Mouse (Mus musculus) kidney, embryonic 16.5 days (tissue): ENCODE measurements at regions not wholly inside any gene's neighbourhood (a gene's known extent, or its start where the extent isn't known, plus 50 kb on each side); places are given as distances from the start of the nearest gene placed in this dataset.
A peak's percentile ranks its signal among the peaks of the same experiment; 100 is the strongest.

ENCODE experiments used
- ATAC-seq: fragments of 200-750 bp; cut with Nextera tagmentation; 2 replicates; pipeline ENCODE4 v1.8.0; 2017; ENCODE audit warnings: moderate TSS enrichment; ENCODE audit not compliant: low FRiP score, low TSS enrichment
- H3K27ac ChIP-seq: fragments of 300-500 bp; sonication (generic); 2 replicates; pipeline ENCODE4 v1.5.1; 2014; ENCODE audit warnings: low read length
- H3K27me3 ChIP-seq: fragments of 300-500 bp; sonication (generic); 2 replicates; pipeline ENCODE4 v1.6.1; 2014; ENCODE audit warnings: low read length, control low read depth, mixed read lengths; ENCODE audit not compliant: insufficient read depth
- H3K36me3 ChIP-seq: fragments of 300-500 bp; sonication (generic); 2 replicates; pipeline ENCODE4 v1.6.1; 2014; ENCODE audit warnings: low read length, control low read depth, mixed read lengths; ENCODE audit not compliant: insufficient read depth
- H3K4me1 ChIP-seq: fragments of 300-500 bp; sonication (generic); 2 replicates; pipeline ENCODE4 v1.6.1; 2014; ENCODE audit warnings: low read length, control low read depth, mixed read lengths; ENCODE audit not compliant: insufficient read depth
- H3K4me2 ChIP-seq: fragments of 300-500 bp; sonication (generic); replicated peaks from 2 replicates; pipeline ENCODE4 v1.6.1; 2014; ENCODE audit warnings: low read depth, low read length
- H3K4me3 ChIP-seq: fragments of 300-500 bp; sonication (generic); 2 replicates; pipeline ENCODE4 v1.5.1; 2014; ENCODE audit warnings: mild to moderate bottlenecking, low read length
- H3K9ac ChIP-seq: fragments of 300-500 bp; sonication (generic); replicated peaks from 2 replicates; pipeline ENCODE4 v1.6.1; 2014; ENCODE audit warnings: low read length
- H3K9me3 ChIP-seq: fragments of 300-500 bp; sonication (generic); 2 replicates; pipeline ENCODE4 v1.6.1; 2016; ENCODE audit warnings: low read length, control low read depth
- WGBS: fragments of 180-500 bp; shearing (Covaris S2); extraction: QIAGEN DNeasy Blood & Tissue Kit; methylation state at CpG from one replicate; pipeline ENCODE4 v1.1.7; 2014; 5-methylcytosine and 5-hydroxymethylcytosine counted together

DNA sequence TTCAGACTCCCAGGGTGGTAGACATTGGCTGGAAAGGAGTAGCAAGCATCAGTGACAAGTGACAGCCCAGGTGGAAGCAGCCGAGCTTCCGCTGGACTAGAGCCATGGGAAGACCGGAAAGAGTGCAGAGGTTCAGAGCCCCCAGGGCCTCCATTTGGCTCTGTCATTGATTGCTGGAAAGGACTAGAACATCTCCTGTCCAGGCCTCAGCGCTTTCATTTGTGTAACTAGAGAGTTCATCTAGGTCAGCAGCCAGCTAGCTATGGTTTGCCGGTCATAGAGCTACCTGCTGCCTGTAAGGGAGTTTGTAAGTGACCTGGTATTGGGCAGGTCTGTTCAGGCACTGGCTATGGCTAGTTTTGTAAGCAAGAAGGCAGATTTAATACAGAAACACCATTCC lies 134.3 kb downstream of the Gm10260 start:
- ATAC-seq: no peak
- H3K4me1 ChIP-seq: no peaks in the 10 kb centered on the region
- no peaks in the 10 kb centered on the region for H3K27me3 ChIP-seq
- no peaks in the 10 kb centered on the region for H3K9me3 ChIP-seq
- WGBS: 79% methylated on average over 5 of the region's 5 CpGs
- H3K9ac ChIP-seq: no peak overlapping the region
- no peak overlapping the region for H3K27ac ChIP-seq
- no peaks in the 10 kb centered on the region for H3K36me3 ChIP-seq
- no peak overlapping the region for H3K4me3 ChIP-seq
- no peak overlapping the region for H3K4me2 ChIP-seq

DNA sequence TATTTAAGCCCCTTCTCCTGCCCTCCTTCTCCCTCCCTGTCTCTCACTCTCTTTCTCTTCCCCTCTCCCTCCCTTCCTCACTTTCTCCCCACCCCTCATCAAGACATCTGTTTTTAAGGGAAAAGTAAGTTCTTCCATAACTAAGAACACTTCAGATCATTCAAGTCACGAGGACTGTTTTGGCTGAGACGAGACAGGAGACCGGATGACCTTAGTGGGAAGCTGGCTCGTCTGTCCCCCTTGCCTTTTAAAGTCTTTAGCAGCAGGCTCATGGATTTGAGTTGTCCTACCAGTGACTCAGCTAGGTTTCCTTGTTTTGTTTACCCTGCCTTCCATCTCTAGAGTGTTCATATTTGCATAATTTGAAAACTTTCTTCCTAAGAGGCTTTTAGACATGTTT lies 135.0 kb downstream of the Gm10260 start:
- no peaks in the 10 kb centered on the region for H3K4me1 ChIP-seq
- WGBS: 64% methylated on average over 4 of the region's 4 CpGs

DNA sequence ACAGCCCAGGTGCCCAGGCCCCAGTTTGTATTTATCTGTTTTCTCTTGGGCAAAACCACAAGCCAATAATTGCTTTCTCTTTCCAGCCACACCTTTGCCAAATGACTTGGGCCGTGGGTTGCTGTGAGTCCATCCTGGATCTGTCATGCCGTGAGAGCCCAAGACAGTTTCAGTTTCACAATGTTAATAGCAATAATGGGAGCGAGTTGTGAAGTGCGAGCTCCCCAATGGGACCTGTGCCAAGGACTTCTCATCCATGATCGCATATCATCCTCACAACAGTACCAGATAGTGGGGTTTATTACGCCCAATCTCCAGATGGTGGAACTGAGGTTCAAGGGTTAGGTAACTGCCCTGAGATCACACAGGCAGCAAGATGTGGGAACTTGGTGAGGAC lies 142.2 kb downstream of the Gm10260 start:
- Histone ChIP-seq H3K36me3 (no peaks in the 10 kb centered on the region), H3K4me1 (peaks cover 11% of the 10 kb centered on the region), H3K4me3 (no peak overlapping the region), H3K4me2 (no peak overlapping the region), H3K27me3 (no peaks in the 10 kb centered on the region), H3K9me3 (no peaks in the 10 kb centered on the region), H3K27ac (peak overlapping the region; percentile 55), H3K9ac (no peak overlapping the region)
- no peak for ATAC-seq
- 51% methylated on average over 6 of the region's 6 CpGs for WGBS

More for the DNA sequence above, 135.0 kb downstream of the Gm10260 start:
- H3K27me3 ChIP-seq: no peaks in the 10 kb centered on the region
- ATAC-seq: no peak
- no peaks in the 10 kb centered on the region for H3K9me3 ChIP-seq
- no peak overlapping the region for H3K4me2 ChIP-seq
- H3K9ac ChIP-seq: no peak overlapping the region
- H3K4me3 ChIP-seq: no peak overlapping the region
- no peaks in the 10 kb centered on the region for H3K36me3 ChIP-seq
- no peak overlapping the region for H3K27ac ChIP-seq

DNA sequence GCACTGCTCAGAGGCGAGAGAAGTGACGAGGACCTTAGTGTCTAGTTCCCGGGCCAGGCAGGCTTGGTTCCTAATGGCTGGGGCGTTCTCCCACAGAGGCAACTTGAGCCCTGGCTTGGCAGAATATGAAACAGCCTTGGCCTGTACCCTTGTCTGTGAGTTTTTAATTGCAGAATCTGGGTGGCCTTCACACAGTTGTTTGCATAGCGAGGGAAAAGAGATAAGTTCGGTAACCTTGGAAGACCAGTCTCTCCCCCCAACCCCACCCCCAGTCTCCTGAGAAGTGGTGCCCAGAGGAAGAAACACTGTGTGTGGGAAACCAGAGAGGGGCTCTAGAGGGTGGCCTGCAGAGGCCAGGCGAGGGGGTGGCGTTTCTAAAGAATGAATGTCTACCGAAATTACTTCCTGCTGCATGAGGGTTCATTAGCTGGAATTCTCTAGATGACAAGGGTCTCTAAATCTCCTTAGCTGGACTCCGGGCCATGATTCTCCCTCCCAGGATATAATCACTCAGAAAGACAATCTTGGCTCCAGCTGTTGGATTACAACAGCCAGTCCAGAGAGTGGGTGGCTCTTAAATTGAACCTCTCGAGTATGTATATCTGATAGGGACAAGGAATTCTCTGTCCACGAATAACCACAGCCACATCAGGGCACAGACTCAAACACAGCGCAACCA lies 142.8 kb downstream of the Gm10260 start:
- 23% methylated on average over 13 of the region's 13 CpGs for WGBS
- ATAC-seq: peak; percentile 95
- Histone ChIP-seq H3K27ac (peak overlapping the region; percentile 55), H3K4me1 (peaks cover 11% of the 10 kb centered on the region), H3K9me3 (no peaks in the 10 kb centered on the region), H3K4me2 (no peak overlapping the region), H3K9ac (no peak overlapping the region; the same call in 1 of the 2 replicates), H3K27me3 (no peaks in the 10 kb centered on the region), H3K4me3 (no peak overlapping the region), H3K36me3 (no peaks in the 10 kb centered on the region)

DNA sequence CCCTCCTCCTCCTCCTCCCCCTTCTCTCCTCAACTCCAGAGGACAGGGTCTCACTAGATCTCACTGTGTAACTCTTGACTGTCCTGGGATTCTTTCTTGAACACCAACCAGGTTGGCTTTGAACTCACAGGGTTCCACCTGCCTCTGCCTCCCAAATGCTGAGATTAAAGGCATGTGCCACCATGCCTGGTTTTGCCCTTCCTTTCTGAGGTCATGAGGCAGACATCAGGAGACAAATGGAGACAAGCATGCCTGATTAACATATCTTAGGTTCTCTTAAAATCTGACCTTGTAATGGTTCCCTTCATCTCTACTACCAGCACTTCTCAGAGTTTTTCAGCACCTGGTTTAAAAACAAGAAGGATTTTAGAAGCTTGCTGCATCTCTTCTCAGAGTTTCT lies 143.5 kb downstream of the Gm10260 start:
- Histone ChIP-seq H3K4me3 (no peak overlapping the region), H3K27me3 (no peaks in the 10 kb centered on the region), H3K4me2 (no peak overlapping the region), H3K4me1 (peaks cover 11% of the 10 kb centered on the region), H3K9ac (no peak overlapping the region), H3K36me3 (no peaks in the 10 kb centered on the region), H3K27ac (peak overlapping the region; percentile 55), H3K9me3 (no peaks in the 10 kb centered on the region)
- no peak for ATAC-seq

DNA sequence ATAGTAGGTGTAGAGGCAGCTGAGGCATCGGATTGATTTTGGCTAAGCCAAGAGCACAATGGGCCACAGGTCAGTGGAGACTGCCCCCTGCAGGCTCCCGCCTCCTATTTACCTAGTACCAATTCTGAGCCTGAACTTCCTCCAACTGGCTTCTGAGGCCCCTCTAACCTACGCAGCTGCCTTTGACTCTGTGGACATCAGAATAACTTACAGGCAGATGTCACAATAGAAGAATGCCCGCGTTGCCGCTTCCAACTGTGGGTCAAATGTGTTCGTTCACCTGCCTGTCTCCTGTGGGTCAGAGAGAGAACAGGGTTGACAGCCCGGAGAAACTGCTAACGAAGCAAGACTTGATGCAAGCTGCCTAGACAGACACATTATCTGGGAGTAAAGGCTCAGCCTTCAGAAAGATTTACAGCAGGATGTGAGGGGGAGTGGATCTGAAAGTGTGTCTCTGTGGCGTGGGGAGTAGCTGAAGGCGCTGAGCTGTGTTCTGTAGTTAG lies 153.2 kb downstream of the Gm10260 start:
- Histone ChIP-seq H3K4me1 (peaks cover 30% of the 10 kb centered on the region), H3K9ac (no peak overlapping the region; the same call in 1 of the 2 replicates), H3K27me3 (no peaks in the 10 kb centered on the region), H3K4me2 (peak overlapping the region; percentile 25), H3K4me3 (no peak overlapping the region), H3K36me3 (no peaks in the 10 kb centered on the region), H3K9me3 (no peaks in the 10 kb centered on the region), H3K27ac (peak overlapping the region; percentile 62; the same call in 1 of the 2 replicates)
- 11% methylated on average over 11 of the region's 11 CpGs for WGBS
- peak; percentile 93 for ATAC-seq

DNA sequence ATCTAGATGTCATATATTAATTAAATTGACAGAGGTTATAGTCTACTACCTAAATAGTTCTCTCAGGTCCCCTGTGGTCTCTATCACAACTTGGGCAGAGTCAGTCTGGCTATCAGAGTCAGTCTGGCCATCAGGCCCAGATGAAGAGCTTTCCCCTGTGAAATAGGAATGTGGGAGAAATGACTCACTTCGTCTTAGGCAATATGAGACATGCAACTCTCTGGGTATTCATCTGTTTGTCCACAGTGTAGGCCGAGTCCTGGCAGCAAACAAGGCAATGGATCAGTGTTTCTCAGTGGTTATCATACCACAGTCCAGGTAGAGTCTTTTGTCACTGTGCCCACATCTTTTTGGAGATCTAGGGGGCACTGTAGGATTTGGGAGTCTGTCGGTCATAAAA lies 156.0 kb downstream of the Gm10260 start:
- no peak overlapping the region for H3K9ac ChIP-seq
- ATAC-seq: no peak
- H3K27me3 ChIP-seq: no peaks in the 10 kb centered on the region
- peaks cover 48% of the 10 kb centered on the region for H3K4me1 ChIP-seq
- WGBS: 70% methylated on average over 3 of the region's 3 CpGs
- no peaks in the 10 kb centered on the region for H3K36me3 ChIP-seq
- no peak overlapping the region for H3K4me2 ChIP-seq
- H3K9me3 ChIP-seq: no peaks in the 10 kb centered on the region
- H3K27ac ChIP-seq: no peak overlapping the region
- H3K4me3 ChIP-seq: no peak overlapping the region

DNA sequence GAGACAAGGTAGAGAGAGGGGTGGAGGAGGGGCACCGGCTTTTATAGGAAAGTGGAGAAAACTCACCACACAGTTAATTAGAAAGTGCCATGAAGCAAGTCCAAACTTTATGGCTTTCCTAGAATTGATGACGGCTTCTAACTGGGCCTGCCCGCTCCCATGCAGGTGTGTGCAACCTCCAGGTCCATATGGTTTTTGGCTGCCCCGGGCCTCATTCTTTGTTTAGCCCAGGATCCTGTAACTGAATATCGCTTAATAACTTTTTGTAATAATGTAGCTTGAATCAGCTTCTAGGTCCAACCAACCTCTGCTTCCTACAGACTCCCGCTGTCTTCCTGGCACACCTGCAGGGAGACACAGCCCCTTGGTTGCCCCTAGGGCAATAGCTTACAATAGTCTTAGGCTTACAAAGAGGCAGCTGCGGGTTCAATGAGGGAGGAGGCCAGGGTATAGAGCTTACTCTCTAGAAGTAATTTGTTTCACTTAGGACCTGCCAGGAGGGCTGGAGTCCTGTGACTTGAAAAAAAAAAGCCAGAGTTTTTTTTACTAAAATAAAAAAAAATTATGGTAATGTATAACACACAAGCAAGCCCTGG lies 159.2 kb downstream of the Gm10260 start:
- Histone ChIP-seq H3K4me3 (no peak overlapping the region), H3K9ac (no peak overlapping the region), H3K4me2 (no peak overlapping the region), H3K36me3 (no peaks in the 10 kb centered on the region), H3K27ac (peak overlapping the region; percentile 74; the same call in 1 of the 2 replicates), H3K4me1 (peaks cover 47% of the 10 kb centered on the region), H3K27me3 (no peaks in the 10 kb centered on the region), H3K9me3 (no peaks in the 10 kb centered on the region)
- WGBS: 45% methylated on average over 7 of the region's 7 CpGs
- ATAC-seq: no peak

DNA sequence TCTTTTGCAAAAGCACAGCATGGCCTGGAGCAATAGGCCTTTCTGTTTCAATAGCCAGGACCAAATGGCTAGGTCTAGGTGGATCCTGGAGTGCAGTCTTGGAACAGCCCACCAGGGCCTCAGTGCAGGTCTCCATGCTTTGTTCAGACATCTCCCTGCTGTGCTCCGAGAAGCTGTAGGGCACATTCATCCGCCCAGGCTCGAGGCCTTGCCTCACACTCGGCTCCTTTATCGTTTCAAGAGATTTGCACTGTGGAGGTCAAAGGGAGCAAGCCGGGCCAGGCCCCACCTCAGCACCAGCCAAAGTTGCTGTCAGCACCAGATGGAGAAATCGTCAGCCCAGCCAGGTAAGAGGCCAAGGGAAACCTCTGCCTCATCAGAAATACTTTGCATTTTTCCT lies 160.3 kb downstream of the Gm10260 start:
- H3K27ac ChIP-seq: peak overlapping the region; percentile 23
- ATAC-seq: no peak
- no peaks in the 10 kb centered on the region for H3K9me3 ChIP-seq
- no peaks in the 10 kb centered on the region for H3K36me3 ChIP-seq
- peaks cover 39% of the 10 kb centered on the region for H3K4me1 ChIP-seq
- no peak overlapping the region for H3K9ac ChIP-seq
- WGBS: 65% methylated on average over 7 of the region's 7 CpGs
- no peak overlapping the region for H3K4me3 ChIP-seq
- no peaks in the 10 kb centered on the region for H3K27me3 ChIP-seq
- H3K4me2 ChIP-seq: no peak overlapping the region
